Mouse (Mus musculus) fibroblast of lung, adult 2 months (primary cell): ENCODE data around the gene Suox.
"Not testable (repeated sequence)": the region's sequence is repeated elsewhere in the genome, so short reads cannot be mapped to it uniquely, and the experiment has no call there.

ENCODE experiments used
- DNase-seq: peaks from one replicate; pipeline ENCODE4 v3.0.0-alpha.2; 2011; ENCODE audit warnings: low read depth

Suox gene

DNA sequence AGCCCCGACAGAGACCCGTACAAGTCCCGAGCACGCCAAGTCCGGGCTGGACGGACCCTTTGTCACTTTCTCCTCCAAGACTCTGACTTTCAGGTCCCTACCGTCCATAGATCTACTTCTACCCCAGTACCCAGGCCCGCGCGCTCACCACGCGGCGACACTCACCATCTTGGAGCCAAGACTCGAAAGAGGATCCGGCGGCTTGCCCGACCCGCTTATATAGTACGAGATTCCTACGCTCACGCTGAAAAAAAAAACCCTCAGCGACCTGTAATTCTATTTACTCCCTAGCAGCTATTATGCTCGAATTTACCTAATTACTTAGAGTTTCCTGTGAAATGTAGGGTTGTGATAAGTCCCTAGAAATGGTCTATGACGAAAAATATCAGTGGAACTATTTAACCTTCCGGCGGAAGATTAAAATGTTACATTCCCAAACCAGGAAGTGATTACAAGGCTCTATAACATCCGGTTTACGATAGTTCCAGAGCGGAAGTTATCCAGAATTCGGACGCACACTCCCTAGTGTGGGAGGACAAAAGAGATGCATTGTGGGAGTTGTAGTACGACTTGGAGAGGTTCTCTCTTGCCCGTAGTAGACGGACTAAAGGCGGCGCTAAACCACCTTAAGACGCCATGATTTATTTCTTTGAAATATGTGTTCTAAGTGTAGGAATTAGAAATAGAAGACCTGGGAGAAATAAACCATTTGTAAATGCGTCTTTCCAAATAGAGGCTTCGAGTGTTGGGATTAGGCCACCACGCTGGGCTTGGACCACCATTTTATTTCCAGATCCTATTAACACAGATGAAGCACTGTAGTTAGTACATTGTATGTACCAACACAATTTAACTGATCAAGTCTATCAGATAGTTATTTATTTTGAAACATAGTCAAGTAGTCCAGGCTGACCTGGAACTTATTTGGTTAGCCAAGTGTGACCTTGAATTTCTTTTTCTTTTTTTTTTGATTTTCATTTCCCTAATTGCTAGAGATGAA, 47.3 kb downstream of the Suox start, which contains the start of gene Rps26:
TSS of gene Rps26 (minus strand) at position 437 of the 1,000 bp plus-strand sequence.
- peak; percentile 99 for DNase-seq

DNA sequence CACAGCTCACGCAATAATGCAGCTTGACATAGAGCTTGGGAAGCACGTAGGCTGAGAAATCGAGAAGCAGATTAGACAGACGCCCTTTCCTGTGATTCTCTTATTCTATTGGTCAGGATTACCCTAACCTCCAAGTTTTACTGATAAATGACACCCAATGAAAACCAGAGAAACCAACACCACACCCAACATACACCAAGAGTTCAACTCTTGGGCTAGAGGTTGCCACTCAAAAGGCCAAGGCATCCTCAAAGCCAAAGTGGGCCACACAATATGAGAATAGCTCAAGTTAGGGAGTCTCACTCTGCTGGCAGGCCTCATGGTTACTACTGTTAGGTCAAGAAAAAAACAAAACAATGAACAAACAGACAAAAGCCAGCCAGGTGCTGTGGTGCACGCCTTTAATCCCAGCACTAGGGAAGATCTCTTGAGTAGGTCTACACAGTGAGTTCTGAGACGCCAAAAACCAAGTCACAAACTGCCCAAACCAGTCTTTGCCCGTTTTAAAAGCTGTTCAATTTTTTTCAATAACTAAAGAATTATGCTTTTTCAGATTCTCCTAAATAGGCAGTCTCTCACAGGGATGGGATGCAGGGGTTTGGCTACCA, 48.5 kb downstream of the Suox start:
- DNase-seq: no peak

DNA sequence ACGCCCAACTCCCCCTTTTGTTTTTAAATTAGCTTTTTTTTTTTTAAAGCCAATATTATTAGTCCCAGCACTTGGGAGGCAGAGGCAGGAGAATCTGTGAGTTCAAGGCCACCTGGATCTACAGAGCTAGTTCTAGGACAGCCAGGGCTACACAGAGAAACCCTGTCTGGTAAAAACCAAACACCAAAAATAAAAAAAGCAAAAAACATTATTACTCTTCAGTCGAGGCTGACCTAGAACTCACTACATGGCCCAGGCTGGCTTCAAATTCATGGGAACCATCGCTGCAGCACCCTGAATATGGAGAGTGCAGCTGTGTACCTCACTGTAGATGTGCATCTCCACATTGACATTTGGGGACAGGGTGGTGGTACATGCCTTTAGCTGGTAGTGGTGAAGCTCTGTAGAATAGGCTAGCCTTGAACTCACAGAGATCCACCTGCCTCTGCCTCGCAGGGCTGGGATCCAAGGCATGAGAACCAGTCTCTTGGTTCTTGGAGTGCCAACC, 50.7 kb downstream of the Suox start:
- DNase-seq: not testable (repeated sequence)

DNA sequence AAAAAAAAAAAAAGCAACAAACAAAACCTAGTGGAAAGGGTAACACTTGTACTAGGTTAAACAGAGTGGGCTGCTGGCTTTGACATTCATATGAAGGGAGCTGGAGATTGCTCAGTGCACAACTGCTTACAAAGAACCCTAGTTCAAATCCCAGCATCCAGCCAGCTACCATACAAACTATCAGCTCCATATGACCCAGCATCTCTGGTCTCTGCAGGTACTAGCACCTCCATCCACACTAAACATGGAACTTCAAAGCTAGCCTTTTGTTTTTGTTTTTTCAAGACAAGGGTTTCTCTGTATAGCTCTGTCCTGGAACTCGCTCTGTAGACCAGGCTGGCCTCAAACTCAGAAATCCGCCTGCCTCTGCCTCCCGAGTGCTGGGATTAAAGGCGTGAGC, 51.2 kb downstream of the Suox start:
- no peak for DNase-seq

DNA sequence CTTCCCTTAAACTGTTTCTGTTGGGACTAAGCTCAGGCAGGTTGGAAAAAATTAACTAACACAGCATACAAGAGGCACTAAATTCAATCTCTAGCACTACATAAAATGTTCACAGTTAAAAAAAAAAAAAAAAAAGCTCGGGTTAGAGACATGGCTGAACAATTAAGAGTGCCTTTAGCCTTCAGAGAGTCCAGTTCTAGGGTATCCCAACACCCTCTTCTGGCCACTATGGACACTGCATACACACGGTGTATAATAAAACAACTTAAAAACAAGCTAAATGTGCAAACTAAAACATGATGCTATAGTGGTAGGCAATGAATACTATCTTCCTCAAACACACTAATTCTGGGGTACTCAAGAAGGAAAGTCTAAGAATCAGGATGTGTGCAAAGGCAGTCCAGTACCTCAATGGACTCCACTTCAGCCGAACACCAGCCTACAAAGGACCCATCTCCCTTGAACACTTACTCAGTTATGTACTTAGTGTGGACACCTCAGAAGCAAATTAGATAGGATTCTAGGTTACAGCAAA, 51.8 kb downstream of the Suox start:
- DNase-seq: no peak

DNA sequence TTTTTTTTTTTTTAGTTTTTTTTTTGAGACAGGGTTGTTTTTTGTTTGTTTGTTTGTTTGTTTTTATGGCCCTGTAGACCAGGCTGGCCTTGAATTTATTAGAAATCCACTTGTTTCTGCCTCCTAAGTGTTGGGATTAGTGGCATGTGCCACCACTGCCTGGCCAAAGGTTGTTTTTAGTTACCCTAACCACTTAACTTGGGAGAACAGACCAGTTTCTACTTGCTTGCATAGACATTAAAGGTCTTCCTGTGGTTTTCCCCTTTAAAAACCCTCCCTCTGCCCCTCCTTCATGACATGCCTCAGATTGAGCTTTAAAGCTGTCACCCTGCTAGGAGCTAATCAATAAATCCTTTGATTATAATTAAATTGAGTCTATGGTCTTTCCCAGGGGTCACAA, 53.6 kb downstream of the Suox start:
- no peak for DNase-seq
